Mouse (Mus musculus) lung, postnatal 25 days (tissue): Measurements from ENCODE around the gene Cdh23.

Source experiments
- DNase-seq: peaks from one replicate; pipeline ENCODE4 v3.0.0; 2022; ENCODE audit warnings: low spot score

Gene Cdh23

GRCm38 (mm10) chr10:60363426-60363825 is 332.9 kb downstream of the Cdh23 start:
- no peak for DNase-seq

GRCm38 (mm10) chr10:60362310-60362628 is 334.0 kb downstream of the Cdh23 start:
- no peak for DNase-seq

- no peak for DNase-seq
These were observed 334.5 kb downstream of the Cdh23 start for GRCm38 (mm10) chr10:60361615-60362309.

GRCm38 (mm10) chr10:60358776-60359175 is 337.5 kb downstream of the Cdh23 start:
- DNase-seq: no peak

- no peak for DNase-seq
These were observed 338.4 kb downstream of the Cdh23 start for GRCm38 (mm10) chr10:60357901-60358300.

GRCm38 (mm10) chr10:60357441-60357840 is 338.8 kb downstream of the Cdh23 start:
- no peak for DNase-seq

GRCm38 (mm10) chr10:60354881-60355677 is 341.2 kb downstream of the Cdh23 start:
- no peak for DNase-seq

GRCm38 (mm10) chr10:60354003-60354325 is 342.3 kb downstream of the Cdh23 start:
- no peak for DNase-seq

- no peak for DNase-seq
These were observed 342.9 kb downstream of the Cdh23 start for GRCm38 (mm10) chr10:60353241-60354002.

GRCm38 (mm10) chr10:60351761-60352455 is 344.4 kb downstream of the Cdh23 start:
- peak; percentile 93 for DNase-seq

GRCm38 (mm10) chr10:60351248-60351647 is 345.0 kb downstream of the Cdh23 start:
- no peak for DNase-seq

- peak; percentile 95 for DNase-seq
These were observed 345.5 kb downstream of the Cdh23 start for GRCm38 (mm10) chr10:60350805-60351167.

- no peak for DNase-seq
These were observed 346.0 kb downstream of the Cdh23 start for GRCm38 (mm10) chr10:60350077-60350804.

GRCm38 (mm10) chr10:60349644-60350043 is 346.6 kb downstream of the Cdh23 start:
- DNase-seq: no peak

- DNase-seq: peak; percentile 89
These were observed 347.2 kb downstream of the Cdh23 start for GRCm38 (mm10) chr10:60349056-60349455.

GRCm38 (mm10) chr10:60347768-60348610 is 348.3 kb downstream of the Cdh23 start:
- DNase-seq: no peak

- peak; percentile 88 for DNase-seq
These were observed 349.4 kb downstream of the Cdh23 start, which contains the start of gene Vsir for GRCm38 (mm10) chr10:60346701-60347405. TSS of gene Vsir (plus strand) at chr10:60346851.

GRCm38 (mm10) chr10:60346056-60346455 is 350.2 kb downstream of the Cdh23 start:
- no peak for DNase-seq

- no peak for DNase-seq
These were observed 352.2 kb downstream of the Cdh23 start for GRCm38 (mm10) chr10:60344111-60344510.

- DNase-seq: no peak
These were observed 354.8 kb downstream of the Cdh23 start for GRCm38 (mm10) chr10:60341528-60341927.
